ENCODE assay signal across 14 mouse cellular contexts in genomic region chr19:28289457-28289856, GRCm38 (mm10).
DNase-seq lines count a peak whose midpoint lies in the region; TF ChIP-seq lines count a peak whose summit lies in the region.
"Had no signal": no experiment of that assay in that cellular context is flagged by ENCODE, and none has a peak within 500 bp of the region (broad histone marks: within the 10 kb centered on the region; RNA-seq: fewer than 3 reads in every experiment).

No protein-coding gene starts in this region.

- no peak for TF ChIP-seq CTCF in C2C12 (IDR thresholded peaks at IDR 0.05; ENCODE audit: control insufficient read depth, insufficient read depth, insufficient read length)

- no peaks in the 10 kb centered on the region for H3K79me2 ChIP-seq in C2C12 (ENCODE audit: control insufficient read depth, insufficient read depth)

- no peak overlapping the region for H3K4me3 ChIP-seq in C2C12 (ENCODE audit: insufficient read depth, poor library complexity, severe bottlenecking)
- H3K4me3 ChIP-seq: forebrain, embryonic 10.5 days; kidney, embryonic 15.5 days had no signal

- H3K36me3 ChIP-seq in C2C12 (ENCODE audit: control insufficient read depth, insufficient read depth) = no peaks in the 10 kb centered on the region
- H3K36me3 ChIP-seq: forebrain, embryonic 10.5 days; kidney, embryonic 15.5 days had no signal

- no peaks in the 10 kb centered on the region for H3K79me3 ChIP-seq in C2C12 (ENCODE audit: low read depth)

- intact Hi-C loops in left cerebral cortex, postnatal 14 days (cut with DNase I) = no loop called here
- intact Hi-C loops in left cerebral cortex, postnatal 36 days (cut with DNase I) = no loop called here

- no peaks in the 10 kb centered on the region for H3K27me3 ChIP-seq in C2C12 (ENCODE audit: control insufficient read depth, insufficient read depth, insufficient read length)
- H3K27me3 ChIP-seq: kidney, embryonic 15.5 days had no signal

- H3ac ChIP-seq in C2C12 (ENCODE audit: control insufficient read depth, insufficient read length, low read depth) = no peak overlapping the region

- DNase-seq in cerebellum, postnatal 14 days = peak; percentile 37 to 57
- no peak for DNase-seq in cerebellum, adult 18-20 months
- DNase-seq in left cerebral cortex, postnatal 14 days (ENCODE audit: low spot score in 2 of 2) = peak; percentile 22 to 33
- no peak for DNase-seq in left cerebral cortex, postnatal 36 days (ENCODE audit: low spot score in 2 of 2)
- peak; percentile 15 to 16 for DNase-seq in layer of hippocampus, adult 8-10 months (ENCODE audit: low spot score in 2 of 2)
- no peak for DNase-seq in thymus, postnatal 10 days (ENCODE audit: low spot score in 2 of 2)
- DNase-seq in thymus, postnatal 14 days = no peak
- DNase-seq: cerebellum, adult 2 months; gastrocnemius, postnatal 10 days; lung, adult 18-20 months; lung, postnatal 36 days had no signal

TF ChIP-seq in C2C12, 6 proteins besides CTCF, POLR2A, EP300 and RAD21:
- TF ChIP-seq MYOD1 (IDR thresholded peaks at IDR 0.05; ENCODE audit: control insufficient read depth, insufficient read length, low read depth) (no peak), FOSL1 (IDR thresholded peaks at IDR 0.05; ENCODE audit: insufficient read depth, low read length, poor library complexity, severe bottlenecking) (peak; percentile 88), USF1 (IDR thresholded peaks at IDR 0.05; ENCODE audit: low read depth) (no peak), MYOG (IDR thresholded peaks at IDR 0.05; ENCODE audit: control insufficient read depth, extremely low read depth, insufficient read length) (no peak), CEBPB (IDR thresholded peaks at IDR 0.05; ENCODE audit: low read depth) (peak; percentile 27), MAX (IDR thresholded peaks at IDR 0.05) (peak; percentile 31)

Comparison
In these comparisons a context has a peak if more than half of its experiments do, and no peak if none do; other contexts are left out.
1. DNase-seq: peak in cerebellum, postnatal 14 days (2 of 2), left cerebral cortex, postnatal 14 days (2 of 2) and layer of hippocampus, adult 8-10 months (2 of 2); none in cerebellum, adult 18-20 months (0 of 2), left cerebral cortex, postnatal 36 days (0 of 2), thymus, postnatal 10 days (0 of 2) and thymus, postnatal 14 days (single experiment).